Mouse (Mus musculus) forebrain, embryonic 10.5 days (tissue): ENCODE results near the gene Musk. TPM values are rescaled to one million over a fixed set of nuclear protein-coding genes. Genes with fewer than 3 reads are reported as not detected.

ENCODE experiments used
- DNase-seq: peaks from one replicate; pipeline ENCODE4 v3.0.0-alpha.2; 2017; ENCODE audit warnings: low spot score; ENCODE audit errors: extremely low spot score
- H3K27ac ChIP-seq: fragments of 300-500 bp; sonication (generic); 2 replicates; pipeline ENCODE4 v1.5.1; 2016; ENCODE audit warnings: mild to moderate bottlenecking
- H3K27me3 ChIP-seq: fragments of 300-500 bp; sonication (generic); 2 replicates; pipeline ENCODE4 v1.6.1; 2016; ENCODE audit warnings: mild to moderate bottlenecking; ENCODE audit not compliant: poor library complexity, severe bottlenecking
- H3K36me3 ChIP-seq: fragments of 300-500 bp; sonication (generic); replicated peaks from 2 replicates; pipeline ENCODE4 v1.6.1; 2016; ENCODE audit warnings: mild to moderate bottlenecking, moderate library complexity
- H3K4me1 ChIP-seq: fragments of 300-500 bp; sonication (generic); 2 replicates; pipeline ENCODE4 v1.6.1; 2016
- H3K4me3 ChIP-seq: fragments of 300-500 bp; sonication (generic); 2 replicates; pipeline ENCODE4 v1.5.1; 2016; ENCODE audit warnings: mild to moderate bottlenecking, moderate library complexity
- H3K9me3 ChIP-seq: fragments of 300-500 bp; sonication (generic); 2 replicates; pipeline ENCODE4 v1.6.1; 2016; ENCODE audit warnings: mild to moderate bottlenecking, moderate library complexity
- WGBS: fragments of 180-500 bp; shearing (Covaris S2); methylation state at CpG from one replicate; pipeline ENCODE4 v1.1.7; 2016; 5-methylcytosine and 5-hydroxymethylcytosine counted together
- polyA plus RNA-seq: library from polyadenylated mRNA; unstranded; fragments of >200 nt; fragmentation: Nextera tagmentation; extraction: Ambion mirVana; gene quantifications from 2 replicates; pipeline ENCODE4 v1.2.1, GENCODE M21; 2016

Musk gene
- polyA plus RNA-seq, 1 experiment from 2014 or later, result 0.04 TPM

DNA sequence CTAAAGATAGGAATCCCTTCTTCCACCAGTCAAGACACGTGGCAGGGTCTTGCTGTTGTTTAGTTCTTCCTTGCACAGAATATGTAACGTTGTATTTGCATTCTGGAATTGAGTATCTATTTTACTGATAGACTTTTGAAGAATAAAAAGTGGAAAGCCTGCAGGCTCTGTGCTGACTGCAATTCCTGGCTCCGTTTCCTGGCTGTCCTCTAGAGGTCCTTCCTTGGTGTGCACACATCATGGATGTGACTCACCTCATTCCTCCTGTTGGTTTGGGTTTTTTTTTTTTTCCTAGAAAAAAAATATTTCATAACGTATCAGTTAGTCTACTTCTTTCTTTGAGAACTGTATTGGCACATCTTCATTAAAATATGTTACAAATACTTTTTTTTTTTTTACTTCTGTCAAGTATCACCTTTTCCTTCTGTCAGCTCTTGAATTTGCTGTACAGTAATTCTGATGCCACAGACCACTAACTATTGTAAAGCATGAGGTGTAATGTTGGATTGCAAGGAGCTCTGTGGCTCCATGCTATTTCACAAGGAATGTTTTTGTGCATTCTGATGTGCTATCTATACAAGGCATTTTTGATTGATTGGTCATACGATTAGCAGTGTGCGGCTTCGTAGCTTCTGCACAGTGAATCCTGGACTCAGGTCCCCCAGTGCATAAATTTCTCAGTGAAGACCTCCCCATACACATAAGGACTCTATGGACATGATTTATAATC lies 88.5 kb downstream of the Musk start:
- Histone ChIP-seq H3K4me1 (no peaks in the 10 kb centered on the region), H3K27ac (no peak overlapping the region), H3K36me3 (no peaks in the 10 kb centered on the region), H3K27me3 (no peaks in the 10 kb centered on the region), H3K4me3 (no peak overlapping the region), H3K9me3 (no peaks in the 10 kb centered on the region)
- WGBS, result 91% methylated on average over 7 of the region's 7 CpGs
- no peak for DNase-seq

DNA sequence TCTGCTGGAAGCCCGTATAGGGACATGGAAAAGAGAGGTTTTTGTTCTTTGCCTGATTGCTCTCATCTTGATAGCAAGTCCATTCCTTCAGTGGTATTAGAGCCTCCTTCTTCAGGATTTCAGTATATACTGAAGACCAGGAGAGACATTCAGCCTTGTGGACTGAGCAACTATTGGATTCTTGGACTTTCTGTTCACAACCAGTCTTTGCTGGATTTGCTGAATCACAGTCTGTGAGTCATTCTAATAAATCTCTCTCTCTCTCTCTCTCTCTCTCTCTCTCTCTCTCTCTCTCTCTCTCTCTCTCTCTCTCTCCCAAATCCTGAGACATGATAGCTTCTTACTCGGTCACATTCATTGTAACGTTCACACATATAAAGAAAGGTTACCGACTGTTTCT lies 93.4 kb downstream of the Musk start:
- no peak overlapping the region for H3K4me3 ChIP-seq
- no peaks in the 10 kb centered on the region for H3K27me3 ChIP-seq
- H3K27ac ChIP-seq, result no peak overlapping the region
- no peaks in the 10 kb centered on the region for H3K36me3 ChIP-seq
- DNase-seq, result no peak
- H3K4me1 ChIP-seq, result 0 out of 2 replicates have a peak, but pooled peaks cover under 1% of the 10 kb centered on the region
- 96% methylated on average over 4 of the region's 4 CpGs for WGBS
- no peaks in the 10 kb centered on the region for H3K9me3 ChIP-seq

DNA sequence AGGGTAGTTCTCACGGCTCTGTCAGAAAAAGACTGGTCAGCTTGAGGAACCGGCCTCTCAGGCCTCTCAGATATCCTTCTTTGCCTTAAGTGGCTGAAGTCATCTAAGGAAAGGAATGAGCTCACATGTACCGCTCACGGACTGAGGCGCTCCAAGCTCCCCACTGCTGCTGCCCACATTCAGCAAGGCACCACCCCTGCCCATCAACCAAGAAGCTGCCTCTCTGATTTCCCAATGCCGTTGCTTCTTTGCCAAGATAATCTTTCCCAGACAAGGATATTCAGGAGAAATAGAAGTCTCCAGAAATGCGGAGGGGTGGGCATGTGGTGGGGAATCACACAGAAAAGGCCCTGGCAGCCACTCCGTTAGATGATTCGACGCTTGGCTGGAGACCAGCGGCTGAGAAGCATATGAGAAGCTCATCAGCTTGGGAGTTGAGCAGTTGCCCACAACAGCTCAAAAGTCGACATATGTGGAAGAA lies 115.1 kb downstream of the Musk start:
- Histone ChIP-seq H3K4me3 (no peak overlapping the region), H3K27me3 (no peaks in the 10 kb centered on the region), H3K36me3 (no peaks in the 10 kb centered on the region), H3K27ac (no peak overlapping the region), H3K4me1 (no peaks in the 10 kb centered on the region), H3K9me3 (no peaks in the 10 kb centered on the region)
- WGBS, result 95% methylated on average over 12 of the region's 12 CpGs
- DNase-seq, result no peak

DNA sequence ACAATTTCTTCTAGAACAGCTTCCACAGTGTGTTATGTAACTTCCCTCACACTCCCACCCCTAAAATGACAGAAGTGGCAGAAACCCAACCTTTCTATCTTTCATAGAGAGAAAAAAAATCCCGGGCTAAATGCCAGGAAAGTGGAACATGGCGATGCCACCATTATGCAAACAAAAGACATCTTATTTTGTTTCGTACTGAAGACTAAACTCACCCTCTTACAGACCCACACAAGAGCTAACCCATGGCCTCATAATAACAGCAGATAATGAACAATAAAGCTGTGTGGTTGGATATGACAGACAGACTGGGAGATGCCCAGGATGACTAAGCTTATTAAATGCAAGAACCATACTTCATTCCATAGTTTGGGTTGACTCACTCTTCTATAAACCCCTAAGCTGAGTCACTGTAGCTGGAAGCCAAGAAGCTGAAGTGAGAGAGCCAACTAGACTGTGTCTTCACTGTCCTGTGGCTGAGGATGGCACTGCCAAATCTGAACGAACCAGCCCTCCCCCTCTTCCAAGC lies 116.3 kb downstream of the Musk start:
- WGBS, result 88% methylated on average over 4 of the region's 4 CpGs

DNA sequence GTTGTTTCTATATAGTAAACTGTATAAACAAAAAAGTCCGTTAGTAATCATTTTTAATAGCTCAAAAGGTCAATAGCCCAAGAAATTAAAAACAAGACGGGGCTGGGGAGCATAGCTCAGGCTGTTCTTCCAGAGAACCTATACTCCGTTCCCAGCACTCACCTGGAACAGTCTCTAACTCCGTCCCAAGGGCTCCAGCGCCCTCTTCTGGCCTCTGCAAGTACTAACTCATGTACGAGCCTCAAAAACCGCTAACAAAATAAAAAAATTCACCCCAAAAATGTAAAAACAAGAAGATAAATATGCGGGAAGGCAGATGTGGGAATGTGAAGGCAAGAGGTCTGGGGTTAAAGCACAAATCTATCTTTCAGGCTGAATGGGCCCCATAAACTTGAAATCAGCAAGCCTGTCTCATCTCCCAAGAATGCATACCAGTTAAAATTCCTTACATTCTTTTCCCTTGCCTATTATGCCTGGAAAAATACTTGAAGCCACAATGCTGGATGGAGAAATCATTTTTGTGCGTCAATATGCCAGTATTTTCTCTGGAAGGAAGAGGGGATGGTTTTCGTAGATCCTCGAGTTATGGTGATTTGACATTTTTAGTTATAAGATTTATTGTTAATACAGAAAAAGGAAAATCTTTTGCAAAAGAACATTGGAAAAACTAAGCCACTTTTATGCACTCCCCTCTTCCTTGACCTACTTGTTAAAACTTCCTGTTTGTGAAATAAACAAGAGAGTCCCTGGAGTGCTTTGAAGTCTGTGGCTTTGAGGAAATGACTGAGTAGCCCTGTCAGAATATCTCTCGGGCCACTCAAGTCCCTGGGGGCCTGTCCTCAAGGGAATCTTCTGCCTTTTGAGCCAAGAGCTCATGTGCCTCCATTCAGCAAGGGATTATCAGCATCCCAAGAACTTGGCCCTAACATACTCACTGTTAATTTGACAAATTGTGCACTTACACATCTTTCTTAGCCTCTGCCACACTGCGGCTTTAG lies 127.7 kb downstream of the Musk start:
- no peak overlapping the region for H3K4me3 ChIP-seq
- WGBS, result 82% methylated on average over 13 of the region's 13 CpGs
- peaks cover 4% of the 10 kb centered on the region; the same call in 1 of the 2 replicates for H3K9me3 ChIP-seq
- no peaks in the 10 kb centered on the region for H3K27me3 ChIP-seq
- H3K36me3 ChIP-seq, result no peaks in the 10 kb centered on the region
- no peak for DNase-seq
- peaks cover 3% of the 10 kb centered on the region; the same call in 1 of the 2 replicates for H3K4me1 ChIP-seq
- H3K27ac ChIP-seq, result no peak overlapping the region

More for the DNA sequence above, 116.3 kb downstream of the Musk start:
- Histone ChIP-seq H3K9me3 (no peaks in the 10 kb centered on the region), H3K36me3 (no peaks in the 10 kb centered on the region), H3K4me1 (no peaks in the 10 kb centered on the region), H3K27me3 (no peaks in the 10 kb centered on the region), H3K4me3 (no peak overlapping the region), H3K27ac (no peak overlapping the region)
- DNase-seq, result no peak

DNA sequence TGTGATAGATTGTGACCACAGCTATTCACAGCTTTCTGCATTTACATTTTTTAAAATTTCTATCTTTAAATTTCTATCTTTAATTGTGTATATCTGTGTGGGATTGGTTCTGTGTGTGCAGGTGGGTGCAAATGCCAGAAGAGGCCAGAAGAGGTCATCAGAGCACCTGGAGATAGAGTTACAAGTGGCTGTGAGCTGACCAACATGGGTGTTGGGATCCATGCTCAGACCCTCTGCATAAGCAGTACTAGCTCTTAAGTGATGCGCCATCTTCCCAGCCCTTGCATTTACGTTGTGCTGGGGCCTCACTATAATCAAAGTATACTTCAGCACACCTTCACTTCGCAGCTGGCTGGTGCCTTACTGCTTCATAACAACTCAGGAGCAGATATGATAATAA lies 129.8 kb downstream of the Musk start:
- no peak for DNase-seq
- WGBS, result 93% methylated on average over 3 of the region's 3 CpGs
- Histone ChIP-seq H3K4me3 (no peak overlapping the region), H3K9me3 (peaks cover 4% of the 10 kb centered on the region; the same call in 1 of the 2 replicates), H3K27ac (no peak overlapping the region), H3K36me3 (no peaks in the 10 kb centered on the region), H3K27me3 (no peaks in the 10 kb centered on the region), H3K4me1 (peaks cover 3% of the 10 kb centered on the region; the same call in 1 of the 2 replicates)

DNA sequence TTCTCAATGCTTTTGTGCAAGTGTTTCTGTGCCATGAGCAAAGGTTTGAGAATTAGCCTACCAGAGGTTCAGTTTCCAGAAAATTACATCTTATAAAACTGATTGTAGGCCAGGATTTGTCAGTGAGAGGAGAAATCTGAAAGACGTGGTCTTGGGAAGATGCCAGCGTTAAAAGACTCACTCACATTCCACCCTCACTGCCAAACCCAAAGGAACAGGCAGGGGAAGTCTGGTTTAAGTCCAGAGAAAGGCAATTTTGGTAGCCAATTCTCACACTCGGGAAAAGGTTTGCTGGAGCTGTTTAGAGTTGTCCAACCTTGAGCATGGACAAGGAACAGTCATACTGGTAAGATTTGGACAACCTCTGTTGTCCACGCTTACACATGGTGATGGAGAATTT lies 131.6 kb downstream of the Musk start:
- WGBS, result 82% methylated on average over 4 of the region's 4 CpGs
- Histone ChIP-seq H3K4me3 (no peak overlapping the region), H3K9me3 (peaks cover 4% of the 10 kb centered on the region; the same call in 1 of the 2 replicates)

DNA sequence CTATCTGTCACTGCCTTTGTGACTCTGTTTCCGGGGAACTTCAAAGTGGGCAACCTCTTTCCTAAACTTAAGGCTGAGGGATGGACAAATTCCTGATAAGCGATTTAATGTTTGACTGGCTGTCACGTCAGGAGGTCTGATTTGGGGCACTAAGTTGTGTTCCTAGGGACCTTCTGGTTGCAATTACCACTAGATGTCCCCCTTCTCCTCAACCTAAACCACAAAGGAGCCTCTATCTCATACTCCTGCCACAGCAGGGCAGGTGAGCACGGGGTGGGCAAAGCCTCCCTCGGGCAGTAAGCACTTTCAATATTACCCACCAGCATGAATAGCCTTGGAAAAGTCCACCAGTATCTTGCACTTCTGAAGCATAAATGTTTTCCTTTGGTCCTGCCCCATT lies 133.5 kb downstream of the Musk start:
- Histone ChIP-seq H3K9me3 (no peaks in the 10 kb centered on the region; the same call in 1 of the 2 replicates), H3K4me1 (no peaks in the 10 kb centered on the region), H3K36me3 (no peaks in the 10 kb centered on the region), H3K4me3 (no peak overlapping the region), H3K27ac (no peak overlapping the region), H3K27me3 (no peaks in the 10 kb centered on the region)
- DNase-seq, result no peak
- 50% methylated on average over 5 of the region's 5 CpGs for WGBS

More for the DNA sequence above, 131.6 kb downstream of the Musk start:
- no peaks in the 10 kb centered on the region for H3K27me3 ChIP-seq
- H3K36me3 ChIP-seq, result no peaks in the 10 kb centered on the region
- H3K27ac ChIP-seq, result no peak overlapping the region
- no peak for DNase-seq
- peaks cover 3% of the 10 kb centered on the region; the same call in 1 of the 2 replicates for H3K4me1 ChIP-seq

DNA sequence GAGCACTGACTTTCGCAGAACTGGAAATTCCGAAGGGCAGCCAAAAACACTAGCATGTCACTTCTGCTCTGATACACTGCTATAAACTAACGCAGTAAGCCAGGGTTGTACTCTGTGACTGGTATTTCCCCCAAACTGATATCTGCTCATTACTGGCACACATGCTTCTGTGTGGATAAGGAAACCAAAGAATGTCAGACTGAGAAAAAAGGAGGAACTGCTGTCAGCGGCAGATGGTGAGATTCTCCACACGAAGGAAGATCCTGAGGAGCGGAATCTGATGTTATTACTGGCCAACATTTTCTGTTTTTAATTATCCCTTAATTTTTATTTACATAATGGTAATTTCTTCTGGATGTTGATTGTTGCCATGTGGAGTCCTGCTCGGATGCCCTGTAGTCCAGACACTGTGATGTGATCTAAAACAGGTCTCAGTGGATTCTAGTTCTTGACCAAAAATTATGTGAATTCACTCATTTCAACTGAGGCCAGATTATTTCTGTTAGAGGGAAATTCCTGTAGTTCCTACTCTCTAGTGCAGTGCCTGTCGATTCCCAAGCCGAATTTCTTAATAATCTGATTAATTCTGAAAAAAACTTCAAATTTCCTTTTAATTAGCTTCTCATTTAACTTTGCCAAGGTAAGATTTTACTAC lies 137.6 kb downstream of the Musk start:
- Histone ChIP-seq H3K4me1 (no peaks in the 10 kb centered on the region), H3K27me3 (no peaks in the 10 kb centered on the region), H3K36me3 (no peaks in the 10 kb centered on the region), H3K9me3 (no peaks in the 10 kb centered on the region; the same call in 1 of the 2 replicates), H3K27ac (no peak overlapping the region), H3K4me3 (no peak overlapping the region)
- WGBS, result 67% methylated on average over 9 of the region's 9 CpGs
- no peak for DNase-seq

Other genes with a start within 250 kb of the Musk start
- gene Svep1, start 79.1 kb upstream of the Musk start, polyA plus RNA-seq, result 2.2 and 2.5 TPM in 2 replicates